Mouse (Mus musculus): Measurements from ENCODE around the gene Surf2.

Gene Surf2

GRCm38 (mm10) chr2:26960756-26961155, 44.6 kb downstream of the Surf2 start:
- DNase-seq (ENCODE audit: low spot score), result peak; percentile 16

DNA sequence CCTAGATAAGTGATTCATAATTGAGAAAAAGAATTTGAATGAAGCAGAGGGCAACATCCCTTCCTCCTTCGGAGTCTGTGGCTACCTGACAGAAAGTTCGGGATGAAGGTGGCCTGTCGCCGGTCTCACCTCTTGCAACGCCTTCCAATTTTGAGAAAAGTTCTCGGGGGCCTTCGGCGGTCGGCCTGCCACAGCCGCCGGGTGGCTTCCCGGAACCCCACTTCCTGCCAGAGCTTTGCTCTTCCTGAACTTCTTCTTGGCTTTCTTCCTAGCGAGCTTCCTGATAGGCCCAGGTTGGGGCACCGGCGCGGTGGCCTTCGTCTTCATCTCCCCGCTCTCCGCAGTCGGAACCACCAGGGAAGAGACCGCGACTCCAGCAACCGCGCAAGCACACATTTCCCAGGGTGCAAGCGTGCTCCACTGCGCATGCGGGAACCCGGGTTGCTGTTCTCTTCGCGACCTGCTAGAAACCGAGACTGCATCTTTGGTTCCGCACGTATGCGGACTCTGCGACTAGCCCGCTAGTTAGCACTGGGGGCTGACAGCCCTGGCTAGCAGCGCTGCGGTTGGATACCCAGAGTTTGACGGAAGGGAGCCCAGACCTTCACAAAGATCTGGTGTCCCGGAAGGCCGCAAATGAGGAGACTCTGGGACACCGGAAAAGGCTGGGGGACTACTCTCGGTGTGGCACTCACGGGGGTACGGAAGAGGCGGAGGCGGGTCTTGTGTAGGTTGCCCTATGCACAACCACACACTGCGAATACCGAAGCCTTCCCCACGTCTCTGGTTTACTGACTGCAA, 48.0 kb downstream of the Surf2 start, which contains the start of gene Rexo4:
Gene Rexo4 (minus strand): TSS at position 464 of the 801 bp plus-strand sequence.
- peak; percentile 97 for DNase-seq (ENCODE audit: low spot score)

DNA sequence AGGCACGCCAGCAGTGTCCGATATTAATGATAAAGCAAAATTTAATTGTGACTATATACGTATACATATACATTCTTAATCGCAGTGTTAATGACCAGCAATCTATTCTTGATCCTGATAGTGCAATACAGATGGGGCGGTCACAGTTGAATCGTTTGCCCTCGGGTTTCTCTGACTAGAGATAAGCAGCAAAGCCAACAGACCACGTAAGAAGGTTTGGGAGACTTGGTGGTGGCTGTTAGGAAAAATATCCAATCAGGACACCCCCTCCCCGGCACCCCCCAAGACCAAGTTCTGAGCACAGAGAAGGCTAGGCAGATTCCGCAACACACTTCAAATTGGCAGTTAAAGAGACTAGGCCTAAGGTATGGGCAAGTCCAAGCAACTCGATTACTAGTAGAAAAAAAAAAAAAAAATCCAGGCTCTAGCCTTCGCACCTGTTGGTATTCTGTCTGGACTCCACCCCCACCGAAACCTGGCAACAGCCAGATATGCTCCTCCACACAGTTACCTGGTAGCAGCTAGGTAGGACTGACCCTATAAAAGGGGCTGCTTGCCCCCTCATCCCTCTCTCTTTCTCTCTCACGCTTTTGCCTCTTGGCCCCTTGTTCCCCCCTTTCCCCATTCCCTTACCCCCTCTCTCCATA, 48.7 kb downstream of the Surf2 start:
- no peak for DNase-seq (ENCODE audit: low spot score)

DNA sequence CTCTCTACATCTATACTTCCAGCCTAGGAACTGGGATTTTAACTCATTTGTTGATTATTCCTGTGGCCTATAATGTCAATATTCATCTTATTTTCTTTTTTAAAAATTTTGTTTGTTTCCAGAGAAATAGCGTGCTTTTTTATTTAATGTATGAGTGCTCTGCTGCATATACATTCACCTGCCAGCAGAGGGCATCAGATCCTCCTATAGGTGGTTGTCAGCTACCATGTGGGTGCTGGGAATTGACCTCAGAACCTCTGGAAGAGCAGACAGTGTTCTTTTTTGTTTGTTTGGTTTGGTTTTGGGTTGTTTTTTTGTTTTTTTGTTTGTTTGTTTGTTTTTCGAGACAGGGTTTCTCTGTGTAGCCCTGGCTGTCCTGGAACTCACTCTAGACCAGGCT, 51.1 kb downstream of the Surf2 start:
- no peak for DNase-seq (ENCODE audit: low spot score)
